ENCODE assay signal across 8 mouse cellular contexts in genomic region chr14:62836926-62837640, GRCm38 (mm10). TPM values are rescaled to one million over a fixed set of nuclear protein-coding genes. Genes with fewer than 3 reads are reported as not detected.
DNase-seq lines count a peak whose midpoint lies in the region; ATAC-seq and TF ChIP-seq lines count a peak whose summit lies in the region.

No protein-coding gene starts in this region.

- H3K4me2 ChIP-seq in heart, embryonic 11.5 days = peak overlapping the region; percentile 72
- H3K4me2 ChIP-seq in kidney, embryonic 16.5 days (replicated peaks; ENCODE audit: low read depth, low read length) = peak overlapping the region; percentile 75
- peak overlapping the region; percentile 77 for H3K4me2 ChIP-seq in myocyte (ENCODE audit: low read depth)
- peak overlapping the region; percentile 44 for H3K4me2 ChIP-seq in stomach, embryonic 14.5 days (replicated peaks; ENCODE audit: low read depth, low read length)

- WGBS in heart, embryonic 11.5 days (ENCODE audit: insufficient replicate concordance) = 1% methylated on average over 37 of the region's 37 CpGs
- WGBS in kidney, embryonic 16.5 days = 1% methylated on average over 37 of the region's 37 CpGs
- under 1% methylated on average over 37 of the region's 37 CpGs for WGBS in liver, adult 2 months
- WGBS in stomach, embryonic 14.5 days = under 1% methylated on average over 37 of the region's 37 CpGs

- DNase-seq in brain, embryonic 14.5 days (ENCODE audit: low read depth) = peak; percentile 100
- peak; percentile 98 for DNase-seq in liver, adult 2 months (ENCODE audit: extremely low read depth, low read depth, low spot score)

- H3K9me3 ChIP-seq in erythroblast, embryonic 14.5 days (ENCODE audit: control insufficient read depth, low read length) = peaks cover 2% of the 10 kb centered on the region; the same call in 1 of the 2 replicates
- no peaks in the 10 kb centered on the region for H3K9me3 ChIP-seq in heart, embryonic 11.5 days (replicated peaks; ENCODE audit: control insufficient read depth, low read length)
- H3K9me3 ChIP-seq in kidney, embryonic 16.5 days (ENCODE audit: low read length) = no peaks in the 10 kb centered on the region
- H3K9me3 ChIP-seq in stomach, embryonic 14.5 days (ENCODE audit: control insufficient read depth, low read depth, low read length) = no peaks in the 10 kb centered on the region

- H3K27me3 ChIP-seq in C2C12 (ENCODE audit: control insufficient read depth, insufficient read depth, insufficient read length) (no peaks in the 10 kb centered on the region), myocyte (ENCODE audit: control insufficient read depth, insufficient read depth, insufficient read length) (no peaks in the 10 kb centered on the region)
- H3K27me3 ChIP-seq in erythroblast, embryonic 14.5 days (ENCODE audit: control insufficient read depth) = peaks cover 18% of the 10 kb centered on the region
- H3K27me3 ChIP-seq in heart, embryonic 11.5 days (ENCODE audit: control insufficient read depth, insufficient read depth, low read length) = no peaks in the 10 kb centered on the region
- no peaks in the 10 kb centered on the region for H3K27me3 ChIP-seq in kidney, embryonic 16.5 days (ENCODE audit: insufficient read depth, low read length)
- no peaks in the 10 kb centered on the region for H3K27me3 ChIP-seq in liver, adult 2 months (ENCODE audit: control insufficient read depth, insufficient read depth, low read length)
- H3K27me3 ChIP-seq in stomach, embryonic 14.5 days (ENCODE audit: control insufficient read depth, insufficient read depth, low read length) = no peaks in the 10 kb centered on the region

- H3K9ac ChIP-seq in heart, embryonic 11.5 days (ENCODE audit: low read depth, low read length) = peak overlapping the region; percentile 62; the same call in 1 of the 2 replicates
- H3K9ac ChIP-seq in kidney, embryonic 16.5 days (replicated peaks; ENCODE audit: low read length) = peak overlapping the region; percentile 68; the same call in 1 of the 2 replicates
- peak overlapping the region; percentile 49; the same call in 1 of the 2 replicates for H3K9ac ChIP-seq in liver, adult 2 months (ENCODE audit: low read depth, low read length)
- H3K9ac ChIP-seq in stomach, embryonic 14.5 days (replicated peaks; ENCODE audit: low read depth, low read length) = no peak overlapping the region

- H3K4me1 ChIP-seq in erythroblast, embryonic 14.5 days (ENCODE audit: control insufficient read depth) = peaks cover 18% of the 10 kb centered on the region
- peaks cover 9% of the 10 kb centered on the region; the same call in 1 of the 2 replicates for H3K4me1 ChIP-seq in heart, embryonic 11.5 days (ENCODE audit: control insufficient read depth, insufficient read depth, low read length)
- H3K4me1 ChIP-seq in kidney, embryonic 16.5 days (ENCODE audit: insufficient read depth, low read length) = peaks cover 15% of the 10 kb centered on the region
- H3K4me1 ChIP-seq in liver, adult 2 months (ENCODE audit: control insufficient read depth, insufficient read depth, low read length) = peaks cover 13% of the 10 kb centered on the region
- 0 out of 2 replicates have a peak, but pooled peaks cover 2% of the 10 kb centered on the region for H3K4me1 ChIP-seq in stomach, embryonic 14.5 days (ENCODE audit: control insufficient read depth, insufficient read depth, low read length)

- peak; percentile 79 for TF ChIP-seq CTCF in C2C12 (IDR thresholded peaks at IDR 0.05; ENCODE audit: control insufficient read depth, insufficient read depth, insufficient read length)
- peak; percentile 94 for TF ChIP-seq CTCF in brain, embryonic 14.5 days (IDR thresholded peaks at IDR 0.05; ENCODE audit: borderline replicate concordance, extremely low read depth, insufficient read depth, insufficient read length)
- TF ChIP-seq CTCF in liver, adult 2 months (IDR thresholded peaks at IDR 0.05; ENCODE audit: low read depth, low read length) = peak; percentile 95

- H3K36me3 ChIP-seq in C2C12 (ENCODE audit: control insufficient read depth, insufficient read depth) (no peaks in the 10 kb centered on the region), myocyte (ENCODE audit: control insufficient read depth, insufficient read depth) (no peaks in the 10 kb centered on the region)
- no peaks in the 10 kb centered on the region for H3K36me3 ChIP-seq in erythroblast, embryonic 14.5 days (ENCODE audit: control insufficient read depth)
- H3K36me3 ChIP-seq in heart, embryonic 11.5 days (ENCODE audit: control insufficient read depth, insufficient read depth, low read length) = no peaks in the 10 kb centered on the region
- H3K36me3 ChIP-seq in kidney, embryonic 16.5 days (ENCODE audit: insufficient read depth, low read length) = no peaks in the 10 kb centered on the region
- H3K36me3 ChIP-seq in liver, adult 2 months (ENCODE audit: control insufficient read depth, insufficient read depth, low read length) = no peaks in the 10 kb centered on the region
- H3K36me3 ChIP-seq in stomach, embryonic 14.5 days (ENCODE audit: control insufficient read depth, insufficient read depth, low read length) = no peaks in the 10 kb centered on the region

- ATAC-seq in heart, embryonic 11.5 days (replicated peaks; ENCODE audit: insufficient number of reproducible peaks, low FRiP score, low TSS enrichment) = peak; percentile 95
- peak; percentile 98 for ATAC-seq in kidney, embryonic 16.5 days (ENCODE audit: low FRiP score, low TSS enrichment)
- ATAC-seq in stomach, embryonic 14.5 days (ENCODE audit: insufficient number of reproducible peaks, insufficient read depth, low FRiP score, low read depth) = peak; percentile 96

- peak overlapping the region; percentile 84 for H3K4me3 ChIP-seq in C2C12 (ENCODE audit: insufficient read depth, poor library complexity, severe bottlenecking)
- H3K4me3 ChIP-seq in erythroblast, embryonic 14.5 days (replicated peaks) = peak overlapping the region; percentile 74
- peak overlapping the region; percentile 67 for H3K4me3 ChIP-seq in heart, embryonic 11.5 days (ENCODE audit: low read depth, low read length)
- peak overlapping the region; percentile 89 for H3K4me3 ChIP-seq in kidney, embryonic 16.5 days (ENCODE audit: low read length)
- H3K4me3 ChIP-seq in liver, adult 2 months (ENCODE audit: insufficient read depth, low read depth, low read length) = peak overlapping the region; percentile 8; the same call in 1 of the 2 replicates
- H3K4me3 ChIP-seq in myocyte = peak overlapping the region; percentile 80
- peak overlapping the region; percentile 90 for H3K4me3 ChIP-seq in stomach, embryonic 14.5 days (ENCODE audit: low read depth, low read length)

- H3K79me2 ChIP-seq in C2C12 (ENCODE audit: control insufficient read depth, insufficient read depth) (peaks cover 46% of the 10 kb centered on the region), myocyte (ENCODE audit: control insufficient read depth, insufficient read depth) (peaks cover 42% of the 10 kb centered on the region)
- peaks cover 21% of the 10 kb centered on the region; the same call in 1 of the 2 replicates for H3K79me2 ChIP-seq in liver, adult 2 months (ENCODE audit: control insufficient read depth, insufficient read depth, low read length)

- H3K27ac ChIP-seq in heart, embryonic 11.5 days (ENCODE audit: low read depth, low read length) = peak overlapping the region; percentile 23; the same call in 1 of the 2 replicates
- peak overlapping the region; percentile 50; the same call in 1 of the 2 replicates for H3K27ac ChIP-seq in kidney, embryonic 16.5 days (ENCODE audit: low read length)
- peak overlapping the region; percentile 50; the same call in 1 of the 2 replicates for H3K27ac ChIP-seq in liver, adult 2 months (replicated peaks; ENCODE audit: insufficient read depth, low read depth, low read length)
- H3K27ac ChIP-seq in stomach, embryonic 14.5 days (ENCODE audit: low read length) = no peak overlapping the region

- no peak for TF ChIP-seq POLR2A in brain, embryonic 14.5 days (IDR thresholded peaks at IDR 0.05; ENCODE audit: borderline replicate concordance, extremely low read depth, insufficient read depth, insufficient read length, poor library complexity, severe bottlenecking)
- 0 out of 2 replicates have a peak, but pooled peaks have one; percentile 6 for TF ChIP-seq POLR2A in liver, adult 2 months (IDR thresholded peaks at IDR 0.05; ENCODE audit: extremely low read depth, insufficient read depth, low read length)
- TF ChIP-seq POLR2A in myocyte (IDR thresholded peaks at IDR 0.05; ENCODE audit: insufficient read length, low read depth) = no peak

- H3K79me3 ChIP-seq in C2C12 (ENCODE audit: low read depth) = peaks cover 22% of the 10 kb centered on the region

- H3ac ChIP-seq in C2C12 (ENCODE audit: control insufficient read depth, insufficient read length, low read depth) = no peak overlapping the region
- H3ac ChIP-seq in myocyte (ENCODE audit: control insufficient read depth, insufficient read length) = peak overlapping the region; percentile 63

TF ChIP-seq in C2C12, 6 proteins besides CTCF, POLR2A, EP300 and RAD21:
- TF ChIP-seq MYOD1 (IDR thresholded peaks at IDR 0.05; ENCODE audit: control insufficient read depth, insufficient read length, low read depth) (no peak), USF1 (IDR thresholded peaks at IDR 0.05; ENCODE audit: low read depth) (no peak), MYOG (IDR thresholded peaks at IDR 0.05; ENCODE audit: control insufficient read depth, extremely low read depth, insufficient read length) (no peak), CEBPB (IDR thresholded peaks at IDR 0.05; ENCODE audit: low read depth) (no peak), FOSL1 (IDR thresholded peaks at IDR 0.05; ENCODE audit: insufficient read depth, low read length, poor library complexity, severe bottlenecking) (no peak), MAX (IDR thresholded peaks at IDR 0.05) (no peak)
TF ChIP-seq in C2C12: peak in this region for 0.

TF ChIP-seq in myocyte, 11 proteins besides CTCF, POLR2A, EP300 and RAD21 (continues in another document):
- TF ChIP-seq CEBPB (IDR thresholded peaks at IDR 0.05; ENCODE audit: insufficient read depth, poor library complexity, severe bottlenecking) (no peak), TCF3 (IDR thresholded peaks at IDR 0.05; ENCODE audit: insufficient read length, low read depth) (no peak), MYOG (IDR thresholded peaks at IDR 0.05; ENCODE audit: control insufficient read depth in 1 of 3, insufficient read depth in 1 of 3, insufficient read length in 2 of 3, low read depth in 2 of 3) (peak in 1 of 3 experiments; percentile 23), USF1 (IDR thresholded peaks at IDR 0.05; ENCODE audit: low read depth) (no peak), POLR2AphosphoS2 (IDR thresholded peaks at IDR 0.05; ENCODE audit: insufficient read length, low read depth) (no peak)

RNA-seq across cellular contexts. Expression of gene Wdfy2, which starts 0.4 kb away (rescaled TPM):
- polyA plus RNA-seq in C2C12 (2012; fragmentation: generic; extraction: Trizol) (4.8 TPM), myocyte (2012; fragmentation: generic; extraction: Trizol) (4.4 TPM)
- polyA plus RNA-seq in brain, embryonic 14.5 days (2012; rRNA removed) = 11.4 and 15.4 TPM in 2 replicates
- under 0.01 and 0.01 TPM in 2 replicates for polyA plus RNA-seq in erythroblast, embryonic 14.5 days (2012)
- 7.6 and 9.4 TPM in 2 replicates for polyA plus RNA-seq in heart, embryonic 11.5 days (2014; fragmentation: Nextera tagmentation; extraction: Ambion mirVana)
- polyA plus RNA-seq in kidney, embryonic 16.5 days (2015; fragmentation: Nextera tagmentation; extraction: Ambion mirVana) = 8.0 and 9.2 TPM in 2 replicates
- 10.7 and 11.5 TPM in 2 replicates for total RNA-seq in liver, adult 2 months (2014; rRNA removed)
- 4.8 and 6.1 TPM in 2 replicates for polyA plus RNA-seq in liver, adult 2 months (2012; rRNA removed)
- polyA plus RNA-seq in stomach, embryonic 14.5 days (2014; fragmentation: Nextera tagmentation; extraction: Ambion mirVana) = 9.4 and 10.6 TPM in 2 replicates

Comparison
In these comparisons a context has a peak if more than half of its experiments do, and no peak if none do; other contexts are left out.
1. H3K4me3 ChIP-seq: peak in every context shown above with its lines; median percentile 90 in stomach, embryonic 14.5 days; 89 in kidney, embryonic 16.5 days; 84 in C2C12; 80 in myocyte; 74 in erythroblast, embryonic 14.5 days; 67 in heart, embryonic 11.5 days; 8 in liver, adult 2 months.